16 mouse cellular contexts compared by ENCODE assay signal in genomic region chr16:26662722-26663436, GRCm38 (mm10).
DNase-seq lines count a peak whose midpoint lies in the region; ATAC-seq and TF ChIP-seq lines count a peak whose summit lies in the region.
"Had no signal": no experiment of that assay in that cellular context is flagged by ENCODE, and none has a peak within 500 bp of the region (broad histone marks: within the 10 kb centered on the region; RNA-seq: fewer than 3 reads in every experiment).

No protein-coding gene starts in this region.

- no peaks in the 10 kb centered on the region for H3K9me3 ChIP-seq in forebrain, postnatal 0 days (ENCODE audit: low read length)
- H3K9me3 ChIP-seq: intestine, embryonic 15.5 days had no signal

- H3K27ac ChIP-seq in forebrain, postnatal 0 days (ENCODE audit: low read depth, low read length) = no peak overlapping the region
- H3K27ac ChIP-seq: intestine, embryonic 15.5 days had no signal

- no peak overlapping the region for H3K4me2 ChIP-seq in forebrain, postnatal 0 days (ENCODE audit: low read depth)
- H3K4me2 ChIP-seq: intestine, embryonic 15.5 days; lung, embryonic 14.5 days had no signal

- H3K4me1 ChIP-seq in forebrain, postnatal 0 days (ENCODE audit: insufficient read depth) = no peaks in the 10 kb centered on the region
- H3K4me1 ChIP-seq: intestine, embryonic 15.5 days; megakaryocyte, embryonic 14.5 days had no signal

- no peaks in the 10 kb centered on the region for H3K27me3 ChIP-seq in forebrain, postnatal 0 days (ENCODE audit: insufficient read depth, low read length)
- H3K27me3 ChIP-seq: CH12.LX; intestine, embryonic 15.5 days; megakaryocyte, embryonic 14.5 days had no signal

- 29% methylated on average over 7 of the region's 7 CpGs for WGBS in forebrain, postnatal 0 days

- no peak for TF ChIP-seq CTCF in forebrain, postnatal 0 days (IDR thresholded peaks at IDR 0.05; ENCODE audit: low read depth)

- intact Hi-C loops in left cerebral cortex, postnatal 36 days (cut with DNase I) = no loop called here

- peak; percentile 23 to 45 for DNase-seq in cerebellum, postnatal 10 days
- no peak for DNase-seq in cerebellum, postnatal 25 days
- peak; percentile 13 to 31 for DNase-seq in left cerebral cortex, adult 18-20 months (ENCODE audit: low spot score in 2 of 2)
- DNase-seq in left cerebral cortex, postnatal 36 days (ENCODE audit: low spot score in 2 of 2) = no peak
- DNase-seq in forebrain, postnatal 0 days = peak; percentile 41
- peak; percentile 31 for DNase-seq in retina, embryonic 14.5 days (ENCODE audit: low spot score)
- no peak for DNase-seq in spleen, adult 18-20 months
- no peak for DNase-seq in ovary, postnatal 14 days (ENCODE audit: low spot score)
- DNase-seq: heart, postnatal 10 days; kidney, postnatal 14 days; liver; lung, embryonic 14.5 days; thymus, postnatal 4 days had no signal

- ATAC-seq in forebrain, postnatal 0 days = 0 out of 2 replicates have a peak, but pooled peaks have one; percentile 23
- ATAC-seq: intestine, embryonic 15.5 days had no signal

- no peaks in the 10 kb centered on the region for H3K36me3 ChIP-seq in forebrain, postnatal 0 days (ENCODE audit: insufficient read depth)
- H3K36me3 ChIP-seq: intestine, embryonic 15.5 days had no signal

- no peak overlapping the region for H3K4me3 ChIP-seq in forebrain, postnatal 0 days (ENCODE audit: low read depth, low read length)
- H3K4me3 ChIP-seq: intestine, embryonic 15.5 days; megakaryocyte, embryonic 14.5 days had no signal

- no peak overlapping the region for H3K9ac ChIP-seq in forebrain, postnatal 0 days
- H3K9ac ChIP-seq: intestine, embryonic 15.5 days; lung, embryonic 14.5 days had no signal

Comparison
In these comparisons a context has a peak if more than half of its experiments do, and no peak if none do; other contexts are left out.
1. DNase-seq: peak in cerebellum, postnatal 10 days (2 of 2), left cerebral cortex, adult 18-20 months (2 of 2), forebrain, postnatal 0 days (single experiment) and retina, embryonic 14.5 days (single experiment); none in cerebellum, postnatal 25 days (0 of 2), left cerebral cortex, postnatal 36 days (0 of 2), spleen, adult 18-20 months (0 of 2) and ovary, postnatal 14 days (single experiment).